Mouse (Mus musculus) lung, postnatal 0 days (tissue): ENCODE results near the gene Tekt1. TPM values are rescaled to one million over a fixed set of nuclear protein-coding genes. Genes with fewer than 3 reads are reported as not detected.

Source experiments
- ATAC-seq: fragments of 200-750 bp; cut with Nextera tagmentation; 2 replicates; pipeline ENCODE4 v1.8.0; 2017; ENCODE audit warnings: moderate library complexity
- DNase-seq: peaks from one replicate; pipeline ENCODE4 v3.0.0-alpha.2; 2016; ENCODE audit warnings: low spot score
- H3K27ac ChIP-seq: fragments of 300-500 bp; sonication (generic); 2 replicates; pipeline ENCODE4 v1.5.1; 2014; ENCODE audit warnings: antibody characterized with exemption, mild to moderate bottlenecking, low read length, mixed read lengths
- H3K27me3 ChIP-seq: fragments of 300-500 bp; sonication (generic); replicated peaks from 2 replicates; pipeline ENCODE4 v1.6.1; 2014; ENCODE audit warnings: low read length, mixed read lengths; ENCODE audit not compliant: insufficient read depth
- H3K36me3 ChIP-seq: fragments of 300-500 bp; sonication (generic); 2 replicates; pipeline ENCODE4 v1.6.1; 2014; ENCODE audit warnings: low read length, mixed read lengths; ENCODE audit not compliant: insufficient read depth
- H3K4me1 ChIP-seq: fragments of 300-500 bp; sonication (generic); 2 replicates; pipeline ENCODE4 v1.6.1; 2014; ENCODE audit warnings: antibody characterized with exemption, low read depth, low read length, mixed read lengths; ENCODE audit not compliant: insufficient read depth
- H3K4me2 ChIP-seq: fragments of 300-500 bp; sonication (generic); replicated peaks from 2 replicates; pipeline ENCODE4 v1.6.1; 2014; ENCODE audit warnings: low read depth, mild to moderate bottlenecking, low read length, moderate library complexity, mixed read lengths
- H3K4me3 ChIP-seq: fragments of 300-500 bp; sonication (generic); 2 replicates; pipeline ENCODE4 v1.5.1; 2014; ENCODE audit warnings: low read depth, low read length
- H3K9ac ChIP-seq: fragments of 300-500 bp; sonication (generic); replicated peaks from 2 replicates; pipeline ENCODE4 v1.6.1; 2014; ENCODE audit warnings: low read depth, mild to moderate bottlenecking
- H3K9me3 ChIP-seq: fragments of 300-500 bp; sonication (generic); 2 replicates; pipeline ENCODE4 v1.6.1; 2016; ENCODE audit warnings: low read length, mixed read lengths
- CTCF ChIP-seq: IDR thresholded peaks from 2 replicates; pipeline ENCODE4 v1.5.1; 2016; ENCODE audit warnings: antibody characterized with exemption, mild to moderate bottlenecking
- EP300 ChIP-seq: IDR thresholded peaks from 2 replicates; pipeline ENCODE4 v1.6.1; 2016; ENCODE audit warnings: antibody characterized with exemption, mild to moderate bottlenecking, control low read depth
- WGBS: fragments of 180-500 bp; shearing (Covaris S2); extraction: QIAGEN DNeasy Blood & Tissue Kit; methylation state at CpG from one replicate; pipeline ENCODE4 v1.1.7; 2014; 5-methylcytosine and 5-hydroxymethylcytosine counted together
- polyA plus RNA-seq: library from polyadenylated mRNA; unstranded; fragments of >200 nt; fragmentation: Nextera tagmentation; extraction: Ambion mirVana; gene quantifications from 2 replicates; pipeline ENCODE4 v1.2.1, GENCODE M21; 2015

The Tekt1 gene
- 14.2 and 17.3 TPM in 2 replicates for polyA plus RNA-seq

DNA sequence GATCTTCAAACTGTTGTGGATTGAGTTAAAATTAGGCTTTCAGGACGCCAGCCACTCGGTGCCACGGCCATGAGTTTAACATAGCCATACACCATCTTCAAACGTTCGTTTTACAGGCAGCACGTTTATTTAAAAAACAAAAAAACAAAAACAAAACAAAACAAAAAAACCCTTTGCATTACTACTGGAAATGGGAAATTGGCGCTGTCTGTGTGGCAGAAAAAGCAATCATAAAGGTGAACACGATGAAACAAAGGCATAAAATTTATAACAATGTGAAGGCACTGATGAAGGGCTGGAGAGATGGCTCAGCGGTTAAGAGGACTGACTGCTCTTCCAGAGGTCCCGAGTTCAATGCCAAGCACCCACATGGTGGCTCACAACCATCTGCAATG lies at the start of gene Tekt1:
Tekt1 (minus strand) TSS at position 96 of the 395 bp plus-strand sequence.
- Histone ChIP-seq H3K4me2 (peak within 1 kb of the TSS; percentile 70), H3K27ac (0 out of 2 replicates have a peak within 1 kb of the TSS, but pooled peaks have one; percentile 17), H3K27me3 (no peaks in the 10 kb centered on the region), H3K9ac (no peak within 1 kb of the TSS; the same call in 1 of the 2 replicates), H3K36me3 (no peaks in the 10 kb centered on the region), H3K9me3 (no peaks in the 10 kb centered on the region), H3K4me3 (peak within 1 kb of the TSS; percentile 34), H3K4me1 (peaks cover 3% of the 10 kb centered on the region; the same call in 1 of the 2 replicates)
- DNase-seq: no peak
- WGBS: 32% methylated on average over 10 of the region's 10 CpGs
- TF ChIP-seq CTCF (no peak), EP300 (no peak)
- ATAC-seq: no peak

DNA sequence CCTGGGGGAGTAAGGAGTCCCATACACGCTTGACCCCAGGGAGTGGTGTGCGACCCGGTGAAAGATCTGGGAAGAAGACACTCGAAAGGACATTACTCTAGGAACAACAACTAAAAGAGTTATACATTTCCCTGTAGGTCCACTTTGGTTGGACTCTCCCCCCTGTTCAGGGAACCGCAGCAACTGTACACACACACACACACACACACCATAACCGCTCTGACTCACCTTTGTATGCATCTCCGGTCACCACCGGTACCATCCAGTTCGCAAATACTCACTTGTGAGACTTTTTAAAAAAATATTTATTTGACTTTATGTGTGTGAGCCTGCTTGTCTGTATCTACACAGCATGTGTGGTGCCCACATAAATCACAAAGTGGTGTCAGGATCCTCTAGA lies 49.7 kb upstream of the Tekt1 start:
- H3K4me3 ChIP-seq: peak overlapping the region; percentile 65; the same call in 1 of the 2 replicates
- H3K27ac ChIP-seq: peak overlapping the region; percentile 81; the same call in 1 of the 2 replicates
- ATAC-seq: 0 out of 2 replicates have a peak, but pooled peaks have one; percentile 3
- H3K27me3 ChIP-seq: no peaks in the 10 kb centered on the region
- no peaks in the 10 kb centered on the region for H3K36me3 ChIP-seq
- DNase-seq: no peak
- peaks cover 21% of the 10 kb centered on the region; the same call in 1 of the 2 replicates for H3K4me1 ChIP-seq
- H3K9ac ChIP-seq: no peak overlapping the region
- H3K4me2 ChIP-seq: peak overlapping the region; percentile 91
- no peak for TF ChIP-seq CTCF
- TF ChIP-seq EP300: no peak
- WGBS: 12% methylated on average over 9 of the region's 9 CpGs
- H3K9me3 ChIP-seq: no peaks in the 10 kb centered on the region

DNA sequence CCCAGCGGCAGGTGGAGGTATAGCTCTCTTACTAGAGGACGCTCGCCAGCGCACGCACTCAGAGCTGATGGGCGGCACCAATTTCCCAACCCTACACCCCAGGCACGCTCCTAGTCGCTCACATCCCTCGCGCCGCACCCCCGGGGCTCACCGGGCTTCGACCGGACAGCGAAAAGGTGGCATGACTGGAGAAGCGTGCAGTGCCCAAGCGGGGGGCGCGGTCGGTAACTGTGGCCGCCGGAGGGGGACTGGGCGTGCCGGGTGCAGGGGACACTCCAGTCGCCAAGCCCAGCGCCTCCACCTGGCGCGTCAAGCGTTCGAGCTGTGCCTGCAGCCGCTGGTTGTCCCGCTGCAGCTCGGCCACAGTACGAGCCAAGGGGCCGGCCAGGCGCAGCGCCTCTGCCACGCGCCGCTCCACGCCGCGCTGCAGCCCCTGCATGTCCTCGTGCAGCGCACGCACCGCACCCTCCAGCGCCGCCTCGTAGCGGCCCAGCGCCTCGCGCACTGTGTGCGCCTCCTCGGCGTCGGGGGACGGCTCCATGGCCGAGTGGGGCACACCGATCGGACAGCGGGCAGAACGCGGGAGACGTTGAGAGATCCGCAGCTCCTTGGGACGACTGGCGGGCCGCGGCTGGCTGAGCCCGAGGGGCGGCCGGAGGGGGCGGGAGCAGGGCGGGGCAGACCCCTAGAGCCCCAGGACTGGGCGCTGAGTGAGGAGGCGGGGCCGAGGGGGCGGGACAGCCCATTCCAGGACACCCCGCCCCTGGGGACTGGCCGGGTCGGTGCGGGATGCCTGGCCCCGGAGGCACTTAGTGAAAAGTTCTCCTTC lies 49.1 kb upstream of the Tekt1 start, which contains the start of gene Smtnl2:
Smtnl2 (minus strand) TSS at position 621 of the 829 bp plus-strand sequence.
- Histone ChIP-seq H3K4me1 (peaks cover 25% of the 10 kb centered on the region; the same call in 1 of the 2 replicates), H3K9me3 (no peaks in the 10 kb centered on the region), H3K9ac (peak within 1 kb of the TSS; percentile 74), H3K4me3 (peak within 1 kb of the TSS; percentile 65), H3K27ac (peak within 1 kb of the TSS; percentile 81), H3K36me3 (no peaks in the 10 kb centered on the region), H3K4me2 (peak within 1 kb of the TSS; percentile 91), H3K27me3 (no peaks in the 10 kb centered on the region)
- peak; percentile 96 for DNase-seq
- TF ChIP-seq EP300 (no peak), CTCF (peak; percentile 64)
- WGBS: under 1% methylated on average over 71 of the region's 86 CpGs
- peak; percentile 95 for ATAC-seq

DNA sequence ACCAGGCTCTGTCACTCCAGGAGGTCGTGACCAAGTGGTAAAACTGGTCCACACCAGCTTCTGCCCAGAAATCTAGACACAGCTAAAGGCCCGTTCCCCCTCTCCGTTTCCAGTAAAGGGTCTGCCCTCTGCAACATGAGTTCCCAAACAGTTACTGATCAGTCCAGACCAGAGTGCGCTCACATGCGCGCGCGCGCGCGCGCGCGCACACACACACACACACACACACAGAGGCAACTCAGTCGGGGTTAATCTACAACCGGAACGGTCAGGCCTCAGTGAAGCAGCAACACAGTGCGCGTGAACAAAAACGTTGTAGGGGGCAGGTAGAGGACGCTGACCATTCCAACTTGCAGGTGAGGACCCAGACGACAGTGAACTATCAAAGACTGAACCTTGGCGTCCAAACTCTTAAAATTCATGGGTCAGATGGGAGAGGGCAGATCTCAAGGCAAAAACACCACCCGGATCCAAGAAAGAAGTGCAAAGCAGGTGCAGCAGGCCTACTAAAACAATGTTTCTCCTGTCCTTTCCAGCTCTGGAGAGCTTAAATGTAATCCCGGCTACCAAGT lies 48.4 kb upstream of the Tekt1 start:
- Histone ChIP-seq H3K4me1 (peaks cover 25% of the 10 kb centered on the region; the same call in 1 of the 2 replicates), H3K9ac (peak overlapping the region; percentile 74), H3K4me2 (peak overlapping the region; percentile 91), H3K4me3 (peak overlapping the region; percentile 65), H3K27me3 (no peaks in the 10 kb centered on the region), H3K27ac (peak overlapping the region; percentile 81), H3K9me3 (no peaks in the 10 kb centered on the region), H3K36me3 (no peaks in the 10 kb centered on the region)
- TF ChIP-seq CTCF: no peak
- 3% methylated on average over 25 of the region's 25 CpGs for WGBS
- DNase-seq (no peak), ATAC-seq (0 out of 2 replicates have a peak, but pooled peaks have one; percentile 6)

DNA sequence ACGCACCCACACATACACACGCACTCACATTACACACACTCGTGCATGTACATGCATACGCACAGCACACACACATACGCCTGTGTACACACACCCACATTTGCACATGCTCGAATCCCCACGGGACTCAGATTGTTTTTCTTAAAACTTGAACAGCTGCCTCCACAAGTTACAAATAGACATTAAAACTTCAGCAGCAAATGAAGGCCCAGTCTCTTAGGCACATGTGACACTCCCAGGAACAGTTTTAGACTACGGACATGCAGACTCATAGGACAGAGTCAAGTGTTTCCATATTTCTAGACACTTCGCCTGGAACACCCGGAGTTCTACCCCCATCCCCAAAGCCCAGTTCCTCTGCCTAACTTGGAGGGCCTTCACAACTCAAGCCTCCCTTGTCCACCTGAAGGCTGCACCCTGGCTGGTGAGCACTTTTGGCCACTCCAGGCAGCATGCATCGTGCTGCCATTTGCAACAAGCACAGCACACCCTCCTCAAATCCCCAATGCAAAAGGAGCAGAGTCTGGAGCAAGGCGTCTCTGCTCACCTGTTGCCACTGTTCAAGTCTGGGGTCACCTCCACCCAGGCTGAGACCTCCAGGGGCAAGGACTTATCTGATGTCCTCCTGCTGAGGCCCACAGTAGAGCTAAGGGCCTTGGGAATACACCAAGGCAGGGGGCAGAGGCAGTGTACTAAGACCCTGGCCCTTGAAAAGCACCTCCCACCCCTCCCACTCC lies 47.6 kb upstream of the Tekt1 start:
- H3K9ac ChIP-seq: 0 out of 2 replicates have a peak overlapping the region, but pooled peaks have one; percentile 32
- peak overlapping the region; percentile 91 for H3K4me2 ChIP-seq
- H3K4me1 ChIP-seq: peaks cover 28% of the 10 kb centered on the region; the same call in 1 of the 2 replicates
- 32% methylated on average over 12 of the region's 12 CpGs for WGBS
- TF ChIP-seq EP300: no peak
- TF ChIP-seq CTCF: no peak
- H3K4me3 ChIP-seq: peak overlapping the region; percentile 65
- H3K36me3 ChIP-seq: no peaks in the 10 kb centered on the region
- H3K27me3 ChIP-seq: no peaks in the 10 kb centered on the region
- no peak for ATAC-seq
- H3K9me3 ChIP-seq: no peaks in the 10 kb centered on the region
- DNase-seq: no peak
- H3K27ac ChIP-seq: peak overlapping the region; percentile 81
